Mouse (Mus musculus) bone marrow macrophage, adult 2 months (primary cell): ENCODE measurements around the gene Obsl1. TPM values are rescaled to one million over a fixed set of nuclear protein-coding genes. Genes with fewer than 3 reads are reported as not detected.

Source experiments
- H3K27ac ChIP-seq: 2 replicates; pipeline ENCODE4 v1.5.1; 2012; ENCODE audit warnings: low read depth, low read length; ENCODE audit not compliant: insufficient read depth
- H3K4me1 ChIP-seq: 2 replicates; pipeline ENCODE4 v1.6.1; 2012; ENCODE audit warnings: low read length; ENCODE audit not compliant: control insufficient read depth, insufficient read depth
- H3K4me3 ChIP-seq: 2 replicates; pipeline ENCODE4 v1.5.1; 2012; ENCODE audit warnings: mild to moderate bottlenecking, low read length, moderate library complexity; ENCODE audit not compliant: insufficient read depth
- CTCF ChIP-seq: IDR thresholded peaks from 2 replicates; pipeline ENCODE4 v1.5.1; 2012; ENCODE audit warnings: low read depth, mild to moderate bottlenecking, low read length, moderate library complexity
- POLR2A ChIP-seq: IDR thresholded peaks from 2 replicates; pipeline ENCODE4 v1.6.1; 2012; ENCODE audit warnings: mild to moderate bottlenecking, low read depth, low read length, borderline replicate concordance
- polyA plus RNA-seq: library from polyadenylated mRNA; stranded (reverse); fragments of >200 nt; gene quantifications from 2 replicates; pipeline ENCODE4 v1.2.4, GENCODE M21; 2012; ENCODE audit not compliant: missing spikeins, insufficient read depth, insufficient read length

Gene Obsl1
- polyA plus RNA-seq, 1 experiment, result not detected

- no peaks in the 10 kb centered on the region for H3K4me1 ChIP-seq
- no peak overlapping the region for H3K27ac ChIP-seq
- no peak overlapping the region for H3K4me3 ChIP-seq
- TF ChIP-seq POLR2A, result no peak
Observed at GRCm38 (mm10) chr1:75445141-75445701, 61.0 kb downstream of the Obsl1 start.

- TF ChIP-seq CTCF (no peak), POLR2A (no peak)
- no peak overlapping the region for H3K27ac ChIP-seq
- no peak overlapping the region for H3K4me3 ChIP-seq
- no peaks in the 10 kb centered on the region for H3K4me1 ChIP-seq
Observed at GRCm38 (mm10) chr1:75444208-75444607, 62.0 kb downstream of the Obsl1 start.

- TF ChIP-seq POLR2A (no peak), CTCF (no peak)
- no peak overlapping the region for H3K4me3 ChIP-seq
- no peak overlapping the region for H3K27ac ChIP-seq
- no peaks in the 10 kb centered on the region for H3K4me1 ChIP-seq
Observed at GRCm38 (mm10) chr1:75443247-75444024, 62.8 kb downstream of the Obsl1 start.

GRCm38 (mm10) chr1:75442811-75443210, 63.4 kb downstream of the Obsl1 start:
- Histone ChIP-seq H3K27ac (no peak overlapping the region), H3K4me1 (no peaks in the 10 kb centered on the region), H3K4me3 (no peak overlapping the region)
- TF ChIP-seq POLR2A (no peak), CTCF (no peak)

- TF ChIP-seq POLR2A (no peak), CTCF (no peak)
- no peak overlapping the region for H3K4me3 ChIP-seq
- H3K27ac ChIP-seq, result no peak overlapping the region
- H3K4me1 ChIP-seq, result no peaks in the 10 kb centered on the region
Observed at GRCm38 (mm10) chr1:75442171-75442570, 64.1 kb downstream of the Obsl1 start.

- Histone ChIP-seq H3K27ac (no peak overlapping the region), H3K4me3 (no peak overlapping the region), H3K4me1 (peaks cover 5% of the 10 kb centered on the region)
- TF ChIP-seq CTCF (no peak), POLR2A (no peak)
Observed at GRCm38 (mm10) chr1:75441471-75441996, 64.7 kb downstream of the Obsl1 start.

- TF ChIP-seq CTCF (no peak), POLR2A (no peak)
- H3K27ac ChIP-seq, result no peak overlapping the region
Observed at GRCm38 (mm10) chr1:75440661-75441060, 65.6 kb downstream of the Obsl1 start.

GRCm38 (mm10) chr1:75438782-75439181, 67.5 kb downstream of the Obsl1 start:
- Histone ChIP-seq H3K27ac (no peak overlapping the region), H3K4me1 (peaks cover 5% of the 10 kb centered on the region), H3K4me3 (no peak overlapping the region)
- TF ChIP-seq CTCF (no peak), POLR2A (no peak)

More at GRCm38 (mm10) chr1:75440661-75441060, 65.6 kb downstream of the Obsl1 start:
- Histone ChIP-seq H3K4me1 (peaks cover 5% of the 10 kb centered on the region), H3K4me3 (no peak overlapping the region)

GRCm38 (mm10) chr1:75435475-75436328, 70.5 kb downstream of the Obsl1 start, which contains the start of gene Gmppa:
Gene Gmppa (plus strand): TSS chr1:75435930.
- Histone ChIP-seq H3K4me1 (peaks cover 5% of the 10 kb centered on the region), H3K27ac (no peak within 1 kb of the TSS), H3K4me3 (peak within 1 kb of the TSS; percentile 66)
- 0 out of 2 replicates have a peak, but pooled peaks have one; percentile 5 for TF ChIP-seq POLR2A
- no peak for TF ChIP-seq CTCF

Other genes with a start within 250 kb of the Obsl1 start
- gene Ptprn, start 241.9 kb downstream of the Obsl1 start, polyA plus RNA-seq, result 0.60 and 0.94 TPM in 2 replicates
- gene Resp18, start 228.0 kb downstream of the Obsl1 start, polyA plus RNA-seq, result not detected in 2 replicates
- 39.3 and 43.3 TPM in 2 replicates for gene Dnpep, start 188.5 kb downstream of the Obsl1 start, polyA plus RNA-seq
- 0.70 TPM in 1 of 2 replicates, not detected in the other for gene Des, start 146.1 kb downstream of the Obsl1 start, polyA plus RNA-seq
- gene Speg, start 131.2 kb downstream of the Obsl1 start, polyA plus RNA-seq, result 32.4 and 36.2 TPM in 2 replicates
- 79.2 and 89.6 TPM in 2 replicates for gene Gmppa, start 70.5 kb downstream of the Obsl1 start, polyA plus RNA-seq
- not detected in 2 replicates for gene Asic4, start 56.0 kb downstream of the Obsl1 start, polyA plus RNA-seq
- gene Chpf, start 27.1 kb downstream of the Obsl1 start, polyA plus RNA-seq, result 0.95 and 1.3 TPM in 2 replicates
- not detected in 2 replicates for gene Tmem198, start 26.9 kb downstream of the Obsl1 start, polyA plus RNA-seq
- not detected in 2 replicates for gene Inha, start 625 bp upstream of the Obsl1 start, polyA plus RNA-seq
- gene Stk11ip, start 15.1 kb upstream of the Obsl1 start, polyA plus RNA-seq, result 45.6 and 49.3 TPM in 2 replicates
- 3.0 and 3.1 TPM in 2 replicates for gene Slc4a3, start 39.8 kb upstream of the Obsl1 start, polyA plus RNA-seq